Mouse (Mus musculus): ENCODE data around the gene Vmn1r23.
"Not testable (repeated sequence)": the region's sequence is repeated elsewhere in the genome, so short reads cannot be mapped to it uniquely, and the experiment has no call there.

Gene Vmn1r23

GRCm38 (mm10) chr6:57926738-57927137, at the start of gene Vmn1r23:
Gene Vmn1r23 (minus strand): TSS chr6:57926838.
- DNase-seq (ENCODE audit: low read depth, low spot score): no peak

- DNase-seq (ENCODE audit: low read depth, low spot score): not testable (repeated sequence)
Observed at GRCm38 (mm10) chr6:57961403-57961802, 34.8 kb upstream of the Vmn1r23 start, which contains the start of gene Vmn1r24. Gene Vmn1r24 (minus strand): TSS chr6:57961503.

- DNase-seq (ENCODE audit: low read depth, low spot score): no peak
Observed at GRCm38 (mm10) chr6:57907928-57908327, 18.7 kb downstream of the Vmn1r23 start, which contains the start of gene Vmn1r22. Gene Vmn1r22 (minus strand): TSS chr6:57908028.

All from CD4-positive helper T cell, adult 2 months (primary cell).